Mouse (Mus musculus) bone marrow macrophage, adult 2 months (primary cell): ENCODE results near the gene Unc13a.

Source experiments
- CTCF ChIP-seq: IDR thresholded peaks from 2 replicates; pipeline ENCODE4 v1.5.1; 2012; ENCODE audit warnings: low read depth, mild to moderate bottlenecking, low read length, moderate library complexity
- POLR2A ChIP-seq: IDR thresholded peaks from 2 replicates; pipeline ENCODE4 v1.6.1; 2012; ENCODE audit warnings: mild to moderate bottlenecking, low read depth, low read length, borderline replicate concordance

- TF ChIP-seq POLR2A (no peak), CTCF (no peak)
Measured at GRCm38 (mm10) chr8:71602666-71603334, 68.8 kb downstream of the Unc13a start.
